Mouse (Mus musculus): ENCODE data around the gene Mctp2. TPM values are rescaled to one million over a fixed set of nuclear protein-coding genes. Genes with fewer than 3 reads are reported as not detected.

Gene Mctp2
- total RNA-seq, 4 experiments from 2014 or later, result 2.0 to 2.9 (median 2.2) TPM

DNA sequence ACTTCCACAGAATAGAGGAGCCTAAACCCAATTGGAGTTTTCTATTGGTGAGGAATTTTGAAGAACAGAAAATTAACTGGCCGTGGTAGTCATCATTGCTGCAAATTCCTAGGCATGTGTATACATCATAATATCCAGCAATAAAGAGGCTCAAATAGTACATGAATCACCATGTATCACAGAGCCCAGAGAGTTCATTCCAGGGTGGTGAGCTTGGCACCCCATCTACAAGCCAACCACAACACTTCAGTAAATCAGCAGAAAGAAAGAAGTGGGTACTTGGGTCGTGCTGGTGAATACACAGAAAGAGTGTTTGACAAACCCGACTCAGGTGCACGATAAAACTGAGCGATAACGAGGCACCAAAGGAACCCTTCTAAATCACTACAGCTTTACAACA is 207.8 kb downstream of the Mctp2 start:
- no peak for DNase-seq (ENCODE audit: low spot score in 2 of 2)

DNA sequence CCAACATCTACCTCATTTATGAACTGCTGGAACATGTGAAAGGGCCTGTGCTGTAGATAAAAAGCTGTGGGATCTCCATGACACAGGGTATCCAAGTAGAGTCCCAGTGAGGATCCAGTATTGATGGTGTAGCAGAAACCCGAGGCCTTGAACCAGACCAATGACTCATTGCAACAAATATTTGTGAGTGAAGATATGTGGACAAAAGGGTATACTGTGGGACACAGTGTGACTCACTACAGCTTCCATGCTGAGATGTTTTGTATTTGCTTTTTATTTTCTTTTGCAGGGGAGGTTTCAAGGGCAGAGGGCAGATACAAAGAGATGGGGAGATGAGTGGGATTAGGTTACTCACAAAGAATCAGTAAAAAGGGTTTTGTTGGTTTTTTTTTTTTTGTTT is 209.4 kb downstream of the Mctp2 start:
- no peak for DNase-seq (ENCODE audit: low spot score in 2 of 2)

DNA sequence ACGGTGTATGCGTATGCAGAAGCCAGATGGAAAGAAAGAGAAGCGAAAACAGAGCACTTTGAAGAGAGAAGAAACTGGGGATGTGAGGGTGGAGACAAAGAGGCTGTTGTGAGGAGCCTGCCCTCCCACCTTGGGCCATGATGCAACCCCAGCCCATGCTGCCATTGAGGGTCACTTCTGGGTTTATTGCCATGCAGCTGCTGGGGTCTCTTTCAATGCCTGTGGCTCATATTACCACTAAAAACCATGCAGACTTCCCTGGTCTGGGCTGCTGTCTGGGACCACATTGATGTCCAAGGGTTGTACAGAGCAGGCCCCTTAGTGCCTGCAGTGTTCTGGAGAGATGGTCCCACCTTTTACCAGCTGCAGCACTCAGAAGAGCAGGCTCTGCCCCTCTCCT is 210.0 kb downstream of the Mctp2 start:
- no peak for DNase-seq (ENCODE audit: low spot score in 2 of 2)

DNA sequence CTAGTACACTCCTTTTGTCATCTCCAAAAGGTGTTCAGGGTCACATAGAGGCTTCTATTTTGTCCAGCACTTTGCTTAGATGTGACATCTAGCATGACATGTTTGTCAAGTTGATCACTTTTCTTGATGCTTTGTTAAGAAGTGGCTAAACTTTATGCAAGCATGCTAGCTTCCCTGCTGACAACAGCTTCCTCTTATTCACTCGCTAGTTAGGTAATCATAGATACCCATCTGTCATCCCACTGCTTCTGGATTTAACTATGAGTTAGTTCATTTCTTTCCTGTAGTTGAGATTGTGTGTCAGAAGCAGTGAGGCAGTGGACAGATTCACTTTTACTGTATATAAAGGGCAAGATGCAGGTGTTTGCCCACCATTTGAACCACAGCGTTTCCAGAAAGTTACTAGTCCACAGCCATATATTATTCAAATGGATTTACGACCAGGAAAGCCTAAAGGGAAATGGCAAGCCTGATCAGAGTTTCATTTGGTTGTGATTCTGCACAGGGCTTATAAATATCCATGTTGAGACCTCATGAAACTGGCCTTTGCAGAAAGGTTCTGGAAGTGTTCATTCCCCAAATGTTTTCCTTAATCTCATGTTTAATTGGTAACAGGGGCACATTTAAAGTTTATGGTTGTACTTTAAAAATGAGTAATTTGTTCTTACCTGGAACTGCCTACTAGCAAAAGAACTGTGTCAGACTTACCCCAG is 216.8 kb downstream of the Mctp2 start:
- DNase-seq (ENCODE audit: low spot score in 2 of 2), result no peak

DNA sequence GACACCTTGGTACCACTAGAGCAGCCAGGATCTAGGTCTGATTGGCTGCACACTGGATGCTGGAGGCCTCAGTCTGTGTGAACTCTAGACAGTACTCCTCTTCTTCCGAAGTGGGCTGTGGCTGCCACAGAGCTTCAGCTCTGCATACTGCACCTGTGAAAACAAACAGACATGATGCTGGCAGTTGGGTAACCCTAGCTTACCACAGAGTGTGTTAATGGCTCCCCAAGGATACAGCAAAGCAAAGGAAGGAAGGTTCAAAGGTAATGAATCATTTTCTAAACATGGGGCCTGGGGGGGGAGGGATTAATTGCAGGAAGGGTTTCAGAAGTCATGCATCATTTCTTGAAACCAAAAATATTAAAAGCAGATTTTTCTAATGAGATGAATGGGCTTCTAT is 225.7 kb downstream of the Mctp2 start:
- no peak for DNase-seq (ENCODE audit: low spot score in 2 of 2)

DNA sequence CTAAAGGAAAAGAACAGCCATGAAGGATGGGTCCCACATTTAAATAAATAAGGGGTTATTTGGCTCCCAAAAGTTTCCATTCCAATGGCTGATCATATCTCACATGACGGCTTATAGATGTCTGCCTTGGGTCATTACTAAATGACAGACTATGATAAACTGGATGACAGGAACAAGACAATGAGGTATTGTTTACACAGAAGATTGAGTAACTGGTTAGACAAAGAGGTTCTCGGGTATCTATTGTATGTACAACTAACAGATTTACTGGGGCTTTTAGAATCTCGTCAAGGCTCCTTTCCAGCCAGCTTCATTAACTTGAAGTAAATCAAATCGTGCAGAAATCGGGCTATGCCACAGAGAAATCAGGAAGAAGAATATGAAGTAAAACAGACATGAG is 227.5 kb downstream of the Mctp2 start:
- no peak for DNase-seq (ENCODE audit: low spot score in 2 of 2)

DNA sequence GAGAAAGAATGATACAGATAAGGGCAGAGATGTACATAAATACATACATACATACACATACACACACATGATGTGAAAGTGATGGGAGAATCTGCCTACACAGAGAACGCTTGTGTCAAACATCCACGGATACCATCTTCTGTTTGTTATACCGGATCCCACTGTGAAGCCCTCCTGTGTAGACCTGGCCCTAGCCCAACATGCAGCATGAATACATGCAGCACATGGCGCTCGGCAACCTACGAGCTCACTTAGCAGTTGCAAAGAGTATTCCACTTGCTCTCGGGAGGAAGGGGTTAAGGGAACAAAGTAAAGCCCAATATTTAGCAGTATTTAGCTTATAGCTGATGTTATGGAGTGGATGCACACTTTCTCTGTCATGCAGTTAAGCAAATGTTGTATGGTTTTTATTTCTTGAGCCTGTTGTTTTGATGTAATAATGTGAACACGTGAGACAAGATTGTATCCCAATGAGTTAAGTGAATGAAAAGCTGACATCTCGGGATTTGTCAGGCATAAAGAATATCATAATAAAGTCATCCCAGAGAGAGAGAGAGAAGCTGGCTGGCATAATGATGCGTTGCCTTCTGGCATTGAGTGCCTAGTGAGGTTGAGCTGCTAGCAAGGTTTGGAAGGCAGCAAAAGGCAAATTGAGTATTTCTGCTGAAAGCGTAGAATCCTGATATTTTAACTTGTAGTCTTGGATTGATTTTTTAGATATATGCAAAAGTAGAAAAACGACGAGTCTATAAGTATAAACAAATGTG is 234.8 kb downstream of the Mctp2 start:
- no peak for DNase-seq (ENCODE audit: low spot score in 2 of 2)

DNA sequence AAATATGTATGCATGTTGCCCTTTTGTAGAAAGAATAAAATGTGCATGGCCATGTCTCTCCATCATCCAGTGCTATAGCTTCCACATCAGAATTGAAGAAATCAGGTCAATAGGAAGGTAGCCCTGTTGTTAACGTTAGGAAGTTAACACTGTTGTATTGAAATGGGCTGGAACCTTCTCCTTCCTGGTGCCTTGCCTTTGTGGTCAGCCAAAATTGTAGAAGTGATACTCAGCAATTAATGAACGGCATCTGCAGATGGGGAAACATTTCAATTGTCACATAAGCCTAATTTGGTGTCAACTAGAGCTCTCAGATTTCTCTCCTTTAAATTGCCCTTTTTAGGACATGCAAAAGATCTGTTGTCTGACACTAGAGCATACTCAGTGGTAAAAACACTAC is 238.0 kb downstream of the Mctp2 start:
- no peak for DNase-seq (ENCODE audit: low spot score in 2 of 2)

DNA sequence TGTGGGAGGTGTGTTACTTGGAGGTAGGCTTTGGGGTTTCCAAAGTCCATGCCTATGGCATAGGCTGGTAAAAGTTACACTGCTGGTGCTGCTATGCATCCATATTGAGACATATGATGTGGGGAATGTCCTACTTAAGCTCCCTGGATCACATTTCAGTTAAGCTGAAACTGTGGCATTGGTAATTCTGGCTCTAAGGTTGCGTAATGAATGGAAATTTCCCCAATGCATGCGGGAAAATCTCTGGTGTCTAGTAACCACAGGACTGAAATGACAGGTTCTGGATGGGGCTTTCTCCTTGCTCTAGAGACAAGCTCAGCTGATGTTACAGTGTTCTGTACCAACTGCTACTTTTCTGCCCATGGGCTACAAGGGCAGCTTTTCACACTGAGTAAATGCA is 240.1 kb downstream of the Mctp2 start:
- no peak for DNase-seq (ENCODE audit: low spot score in 2 of 2)

DNA sequence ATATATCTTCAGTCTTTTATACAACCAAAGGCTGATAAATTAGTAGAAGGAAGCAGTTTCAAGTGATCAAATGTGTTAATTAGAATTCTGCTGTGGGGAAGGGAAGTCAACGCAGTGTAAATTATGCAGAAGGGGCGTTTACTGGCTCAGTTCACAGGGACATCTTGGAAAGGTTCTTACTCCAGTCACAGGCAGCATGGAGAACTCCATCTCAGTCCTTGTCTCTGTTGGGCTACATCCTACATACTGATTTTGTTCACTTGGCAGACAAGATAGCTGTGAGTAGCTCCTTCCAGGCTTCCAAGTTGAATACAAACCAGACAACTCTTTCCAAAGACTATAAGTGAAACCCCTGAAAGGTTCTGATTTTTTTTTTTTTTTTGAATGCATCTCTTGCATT is 254.6 kb downstream of the Mctp2 start:
- DNase-seq (ENCODE audit: low spot score in 2 of 2), result no peak

DNA sequence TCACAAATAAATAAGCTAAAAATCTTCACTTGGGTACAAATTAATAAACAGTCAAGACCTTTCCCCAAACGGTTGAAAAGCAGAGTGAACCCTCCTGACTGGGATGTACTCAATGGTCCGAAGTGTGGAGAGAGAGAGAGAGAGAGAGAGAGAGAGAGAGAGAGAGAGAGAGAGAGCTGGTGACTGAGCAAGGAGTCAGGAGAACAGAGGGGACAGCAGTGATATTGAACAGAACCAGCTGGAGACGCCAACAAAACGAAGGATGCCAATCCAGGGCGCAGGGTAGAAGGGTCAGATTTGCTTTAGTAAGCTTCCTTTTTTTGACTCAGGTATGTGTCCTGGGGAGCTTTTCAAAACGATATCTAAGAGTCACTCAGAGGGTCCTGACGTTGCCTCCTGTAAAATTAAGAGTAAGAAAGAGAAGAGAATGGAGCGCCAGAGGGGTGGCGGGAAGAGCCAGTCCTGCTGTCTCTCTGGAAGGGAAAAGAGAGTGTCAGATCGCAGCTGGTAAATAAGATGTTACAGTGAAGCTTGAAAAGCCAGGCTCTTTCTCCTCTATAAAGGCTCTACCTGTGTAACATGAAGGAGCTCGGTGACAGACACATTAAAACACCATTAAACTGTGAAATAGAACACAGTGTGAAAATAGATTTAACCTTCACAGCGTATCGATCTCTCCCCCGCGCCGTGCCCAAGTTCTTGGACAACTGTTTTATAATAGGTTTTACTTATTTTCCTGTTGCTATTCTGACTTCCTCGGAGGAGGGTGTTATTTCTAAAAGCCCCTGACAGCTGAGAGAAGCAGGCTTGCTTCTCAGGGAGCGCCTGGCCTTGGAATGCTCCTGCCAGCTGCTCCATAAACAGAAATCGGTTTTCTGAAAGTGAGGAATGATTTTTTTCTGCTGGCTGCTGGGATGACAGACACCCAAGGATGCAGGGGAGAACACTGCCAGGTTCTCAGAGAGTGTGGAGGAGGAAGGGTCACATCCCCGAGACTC is 258.5 kb downstream of the Mctp2 start:
- peak; percentile 2 to 4 for DNase-seq (ENCODE audit: low spot score in 2 of 2)
